Mouse (Mus musculus) adrenal gland (tissue): ENCODE measurements around the gene Hpcal1.

Experiments used
- intact Hi-C: fragments of 180-260 bp; cut with DNase I; formaldehyde crosslinking; loops from one replicate; pipeline ENCODE4 v1.15.1; 2025

Hpcal1 gene

DNA sequence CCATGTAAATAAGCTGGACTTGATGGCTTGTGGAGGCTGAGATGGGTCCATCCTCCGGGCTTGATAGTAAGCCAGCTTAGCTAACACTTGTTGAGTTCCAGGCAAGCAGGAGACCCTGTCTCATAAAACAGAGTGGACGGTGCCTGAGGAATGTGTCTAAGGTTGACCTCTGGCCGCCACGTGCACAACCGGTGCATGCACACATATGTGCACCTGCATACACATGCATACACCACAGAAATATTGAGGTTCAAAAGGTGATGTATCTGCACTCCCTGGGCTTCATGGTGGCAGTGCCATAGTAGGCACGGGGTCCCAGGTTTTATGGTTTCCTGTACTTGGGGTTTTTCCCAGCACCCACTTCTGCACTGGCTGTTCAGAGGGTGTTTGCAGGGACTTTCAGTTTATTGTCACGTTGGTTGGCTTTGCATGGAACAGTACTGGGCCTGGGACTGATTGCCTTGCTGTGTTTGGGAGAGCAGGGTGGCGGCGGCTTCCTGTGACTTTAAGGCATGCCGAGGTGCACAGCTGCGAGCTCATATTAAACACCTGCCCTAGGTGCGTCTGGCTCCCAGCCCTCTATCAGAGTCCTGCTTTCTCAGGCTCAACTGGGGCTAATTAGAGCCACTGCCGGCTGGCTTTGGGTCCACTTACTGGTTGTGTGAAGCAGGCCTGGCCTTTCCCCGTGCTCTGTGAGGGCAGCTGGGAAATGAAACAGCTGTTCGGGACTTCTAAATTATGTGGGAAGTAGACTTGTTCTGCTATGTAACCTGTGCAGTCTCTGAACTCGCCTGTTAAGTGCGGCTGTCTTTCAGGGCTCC is 19.5 kb downstream of the Hpcal1 start:
- intact Hi-C loops: no loop called here

DNA sequence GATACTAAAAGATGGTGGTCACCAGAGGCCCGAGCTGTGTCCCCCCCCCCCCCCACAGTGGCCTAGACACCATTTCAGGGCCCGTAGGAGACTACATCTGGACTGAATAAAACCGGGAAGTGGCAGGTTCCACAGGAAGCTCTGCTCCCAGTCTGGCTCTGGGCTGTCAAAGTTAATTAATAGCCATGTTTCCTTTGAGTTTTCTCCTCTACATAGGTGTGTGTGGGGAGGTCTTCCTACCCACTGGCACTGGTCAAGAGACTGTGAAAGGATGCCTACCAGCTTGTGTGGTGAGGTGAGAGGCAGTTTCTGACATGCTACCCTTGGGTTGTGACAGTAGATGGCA is 20.1 kb downstream of the Hpcal1 start:
- intact Hi-C loops: no loop called here

DNA sequence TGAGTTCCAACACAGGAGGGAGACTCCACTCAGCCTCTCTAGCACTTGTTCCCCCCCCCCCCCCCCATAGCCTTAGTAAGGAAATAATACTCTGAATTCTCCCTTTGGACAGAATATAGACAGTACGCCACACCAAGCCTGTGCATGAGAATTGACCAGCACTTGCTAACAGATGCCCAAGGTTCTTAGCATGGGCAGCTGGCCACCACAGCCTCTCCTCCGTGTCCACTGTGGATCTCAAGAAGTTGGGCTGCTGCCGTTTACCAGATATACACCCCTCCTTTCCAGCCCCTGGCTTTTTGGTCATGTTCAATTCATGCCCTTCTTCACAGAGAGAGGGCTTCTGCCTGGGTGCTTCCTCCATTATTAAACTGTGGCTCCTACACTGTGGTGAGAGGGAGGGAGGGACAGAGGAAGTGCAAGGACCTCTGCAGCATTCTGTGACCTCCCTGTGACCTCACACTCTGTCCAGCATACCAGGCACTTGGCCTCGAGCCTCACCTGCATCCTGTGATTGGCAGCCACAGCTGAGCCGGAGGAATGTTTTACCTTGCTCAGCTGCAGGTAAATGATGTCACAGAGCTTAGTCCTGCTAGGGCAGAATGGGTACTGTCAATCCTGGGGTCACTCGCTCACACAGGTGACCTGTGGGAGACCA is 21.2 kb downstream of the Hpcal1 start:
- intact Hi-C loops: no loop called here

DNA sequence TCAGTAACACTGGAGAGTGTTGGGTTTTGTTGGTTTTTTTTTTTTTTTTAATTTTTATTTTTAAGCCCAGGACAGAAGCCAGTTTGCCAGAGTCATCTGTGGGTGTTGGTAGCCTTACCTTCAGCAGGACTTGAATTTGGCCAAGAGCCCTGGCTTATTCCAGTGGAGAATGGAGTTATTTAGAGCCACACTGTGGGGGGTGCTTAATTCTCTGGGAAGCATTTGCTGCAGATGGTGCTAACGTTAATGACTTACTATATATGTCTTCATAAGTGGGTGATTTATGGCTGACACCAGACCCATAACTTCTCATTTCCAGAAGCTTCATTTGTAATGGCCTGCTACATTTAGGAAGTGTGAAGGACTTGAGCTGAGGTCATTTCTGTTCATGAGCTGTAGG is 21.9 kb downstream of the Hpcal1 start:
- intact Hi-C loops: no loop called here

DNA sequence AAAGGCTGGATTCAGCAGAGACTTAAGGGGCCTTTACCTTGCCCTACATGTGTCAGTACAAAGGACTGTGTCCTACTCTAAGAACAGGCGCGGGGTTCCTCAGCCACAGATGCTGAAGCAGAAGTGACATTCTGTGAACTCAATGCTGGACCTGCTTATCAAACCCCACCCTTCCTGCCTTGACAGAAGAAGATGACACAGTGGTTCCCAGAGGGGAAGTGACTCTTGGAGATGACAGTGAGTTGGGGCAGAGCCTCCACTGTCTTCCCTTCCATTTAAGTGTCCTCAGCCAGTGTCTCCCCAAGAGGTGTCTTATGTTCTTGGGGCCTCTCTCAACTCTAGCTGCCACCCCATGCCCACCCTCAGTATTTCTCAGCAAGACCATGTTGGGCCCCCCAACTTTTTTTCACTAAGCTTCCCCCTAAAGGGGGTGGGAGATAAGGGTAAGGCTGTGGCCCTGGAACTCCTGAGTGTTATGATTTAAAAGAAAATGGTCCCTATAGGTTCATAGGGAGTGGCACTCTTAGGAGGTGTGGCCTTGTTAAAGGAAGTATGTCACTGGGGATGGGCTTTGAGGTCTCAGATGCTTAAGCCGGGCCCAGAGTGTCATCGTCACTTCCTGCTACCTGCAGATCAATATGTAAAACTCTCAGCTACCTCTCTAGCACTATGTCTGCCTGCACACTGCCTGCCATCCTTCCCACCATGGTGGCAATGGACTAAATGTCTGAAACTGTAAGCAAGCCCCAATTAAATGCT is 25.2 kb downstream of the Hpcal1 start:
- intact Hi-C loops: no loop called here

DNA sequence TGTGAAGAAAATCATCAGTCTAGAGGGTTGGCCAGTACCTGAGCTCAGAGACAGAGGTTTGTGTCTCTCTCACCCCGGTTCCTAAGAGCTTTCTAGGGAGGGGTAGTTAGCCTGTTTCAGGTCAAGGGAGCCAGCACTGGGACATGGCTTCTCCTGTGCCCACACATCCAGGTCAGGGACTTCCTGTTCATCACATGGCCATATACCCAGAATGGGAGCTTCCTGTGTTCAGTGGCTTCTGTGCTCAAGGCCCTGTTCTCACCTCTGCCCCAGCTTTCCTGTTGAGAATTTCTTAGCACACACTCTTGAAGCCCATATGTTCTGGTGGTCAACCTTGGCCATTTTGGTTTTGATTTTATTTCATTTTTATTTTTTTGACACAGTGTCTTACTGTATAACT is 26.6 kb downstream of the Hpcal1 start:
- intact Hi-C loops: no loop called here

DNA sequence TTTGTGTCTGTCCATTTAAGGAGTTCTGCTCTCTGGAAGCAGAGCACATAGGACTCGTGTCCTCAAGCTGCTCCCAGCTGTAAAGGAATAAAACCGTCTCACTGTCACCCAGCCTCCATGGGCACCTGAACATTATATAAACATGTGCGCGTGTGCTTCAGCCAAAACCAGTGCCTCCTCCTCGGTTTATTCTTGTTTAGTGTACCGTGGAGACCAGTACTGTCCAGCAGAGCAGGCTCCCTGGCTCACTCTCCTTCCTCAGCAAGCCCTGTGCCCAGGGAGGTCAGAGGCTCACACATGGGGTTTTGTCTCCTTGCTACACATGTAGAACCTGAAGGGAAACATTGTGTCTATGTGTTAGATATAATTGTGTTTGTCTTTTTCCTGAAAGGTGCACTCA is 27.5 kb downstream of the Hpcal1 start:
- intact Hi-C loops: no loop called here

DNA sequence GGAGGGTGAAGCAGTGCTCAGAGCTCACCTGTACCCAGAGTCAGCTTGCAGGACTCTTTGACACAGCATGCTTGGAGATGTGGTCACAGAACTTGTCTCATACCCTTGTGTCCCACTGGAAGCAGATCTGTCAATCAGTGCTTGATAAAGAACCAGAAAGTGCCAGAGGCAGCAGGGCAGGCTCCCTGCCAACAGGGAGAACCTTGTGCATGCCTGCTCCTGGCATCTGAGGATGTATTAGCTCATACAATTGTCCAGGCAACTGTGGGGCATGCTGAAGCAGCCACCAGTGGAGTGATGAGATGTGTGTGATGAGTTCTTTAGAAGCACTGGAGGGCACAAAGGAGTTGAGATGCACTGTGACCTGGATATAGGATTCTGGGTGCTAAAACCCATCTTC is 30.4 kb downstream of the Hpcal1 start:
- intact Hi-C loops: no loop called here

DNA sequence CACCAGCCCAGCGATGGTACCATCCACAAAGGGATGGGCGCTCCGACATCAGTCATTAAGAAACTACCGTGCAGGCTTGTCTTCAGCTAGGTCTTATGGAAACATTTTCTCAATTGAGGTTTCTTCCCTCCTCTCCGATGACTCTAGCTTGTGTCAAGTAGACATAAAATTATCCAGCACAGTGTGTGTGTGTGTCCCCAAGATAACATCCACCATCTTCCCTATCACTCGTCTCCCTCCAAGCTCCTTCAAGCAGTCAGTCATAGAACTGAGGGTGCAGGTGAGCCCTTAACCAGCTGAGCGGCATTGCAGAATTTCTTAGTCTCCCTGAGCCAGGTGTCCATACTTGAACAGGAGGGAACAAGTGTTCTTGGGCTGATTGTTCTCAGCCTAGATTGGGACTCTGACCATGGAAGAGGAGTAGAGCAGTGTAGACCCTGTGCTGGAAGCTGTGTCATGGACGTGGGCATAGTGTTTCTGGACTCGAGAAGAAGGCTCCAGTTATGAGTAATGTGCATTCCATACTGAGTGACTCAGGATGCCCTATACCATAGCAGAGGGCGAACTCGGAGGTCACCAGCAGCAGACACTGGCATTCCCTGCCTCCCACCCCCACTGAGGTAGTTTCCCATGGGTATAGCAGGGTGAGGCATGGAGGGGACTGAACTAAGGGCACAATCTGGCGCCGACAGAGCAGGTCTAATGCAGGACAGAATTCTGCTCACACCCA is 32.0 kb downstream of the Hpcal1 start:
- intact Hi-C loops: no loop called here

DNA sequence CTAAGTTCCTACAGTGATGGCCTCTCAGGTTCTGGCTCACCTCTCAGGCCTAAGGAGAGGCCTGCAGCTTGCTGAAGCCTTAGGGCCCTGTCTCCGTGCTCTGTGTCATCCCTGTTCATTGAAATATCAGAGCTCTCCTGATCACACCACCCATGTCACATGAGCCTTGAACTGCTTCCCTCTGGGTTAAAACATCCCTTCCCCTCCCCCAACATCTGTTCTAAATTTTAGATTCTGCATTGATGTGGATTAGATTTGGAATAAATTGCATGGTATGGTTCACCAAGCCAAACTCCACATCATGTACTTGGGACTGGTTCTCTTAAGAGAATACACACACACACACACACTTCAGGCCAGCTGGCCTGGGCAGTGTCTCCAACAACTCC is 32.5 kb downstream of the Hpcal1 start:
- intact Hi-C loops: no loop called here

DNA sequence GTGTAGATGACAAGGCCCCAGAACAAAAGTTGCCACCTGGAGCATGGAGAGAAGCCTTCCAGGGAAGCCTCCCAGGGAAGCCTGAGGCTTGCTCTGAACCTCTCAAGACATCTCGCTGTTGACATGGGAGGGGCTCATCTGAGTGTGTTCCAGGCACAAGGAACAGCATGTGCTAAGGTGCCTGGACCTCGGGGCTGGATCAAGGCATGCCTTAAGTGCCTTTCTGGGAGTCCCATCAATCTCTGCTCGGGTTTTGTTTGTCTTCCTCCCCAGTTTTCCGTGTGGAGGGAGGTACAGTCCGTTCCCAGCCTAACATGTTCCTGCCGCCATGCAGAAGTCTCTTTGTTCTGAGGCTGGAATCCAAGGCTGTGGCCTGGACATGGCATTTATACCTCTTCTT is 33.3 kb downstream of the Hpcal1 start:
- intact Hi-C loops: no loop called here

DNA sequence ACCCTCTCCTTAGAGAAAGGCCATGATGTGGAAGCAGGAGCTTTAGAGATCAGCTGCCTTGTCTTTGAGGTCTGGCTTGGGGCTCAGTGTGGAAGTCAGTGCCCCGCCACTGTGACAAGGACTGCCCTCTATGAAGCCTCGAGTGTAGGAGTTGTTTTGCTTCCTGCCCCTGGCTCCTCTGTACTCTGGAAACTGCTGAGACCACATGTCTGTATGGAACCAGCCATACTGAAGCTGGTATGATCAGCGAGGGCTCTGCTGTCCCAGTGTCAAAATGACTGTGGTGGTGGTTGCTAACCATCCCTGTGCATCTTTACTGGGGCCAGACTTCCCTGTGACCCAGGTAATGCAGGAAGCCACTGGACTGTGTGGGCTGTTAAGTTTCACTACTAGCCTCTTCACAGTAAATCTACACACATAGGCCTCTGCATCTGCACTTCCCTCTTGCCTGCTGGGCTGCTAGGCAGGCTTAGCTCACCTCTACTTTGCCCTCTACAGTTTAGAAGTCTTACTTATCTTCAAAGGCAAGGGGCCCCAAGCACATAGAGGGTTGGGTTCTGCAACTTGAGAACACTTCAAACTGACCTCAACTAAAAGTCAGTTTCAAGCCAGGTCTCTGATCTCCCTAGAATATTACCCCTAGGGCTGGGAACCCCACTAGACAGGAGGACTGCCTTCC is 33.9 kb downstream of the Hpcal1 start:
- intact Hi-C loops: no loop called here

DNA sequence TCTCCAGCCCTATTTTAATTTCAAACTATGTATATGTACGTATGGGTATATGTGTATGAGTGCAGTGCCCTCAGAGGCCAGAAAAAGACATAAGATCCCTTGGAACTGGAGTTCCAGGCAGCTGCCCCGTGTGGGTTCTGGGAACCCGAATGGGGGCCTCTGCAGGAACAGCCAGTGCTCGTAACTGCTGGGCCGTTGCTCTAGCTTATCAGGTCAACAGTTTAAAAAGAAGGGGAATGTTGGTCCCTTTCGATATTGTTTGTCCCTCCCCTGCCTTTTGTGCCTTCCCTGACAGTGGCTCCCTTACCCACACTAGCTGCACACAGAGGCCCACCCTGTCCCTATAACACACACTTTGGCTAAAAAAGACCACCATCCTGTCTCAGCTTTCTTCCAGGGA is 34.9 kb downstream of the Hpcal1 start:
- intact Hi-C loops: no loop called here

DNA sequence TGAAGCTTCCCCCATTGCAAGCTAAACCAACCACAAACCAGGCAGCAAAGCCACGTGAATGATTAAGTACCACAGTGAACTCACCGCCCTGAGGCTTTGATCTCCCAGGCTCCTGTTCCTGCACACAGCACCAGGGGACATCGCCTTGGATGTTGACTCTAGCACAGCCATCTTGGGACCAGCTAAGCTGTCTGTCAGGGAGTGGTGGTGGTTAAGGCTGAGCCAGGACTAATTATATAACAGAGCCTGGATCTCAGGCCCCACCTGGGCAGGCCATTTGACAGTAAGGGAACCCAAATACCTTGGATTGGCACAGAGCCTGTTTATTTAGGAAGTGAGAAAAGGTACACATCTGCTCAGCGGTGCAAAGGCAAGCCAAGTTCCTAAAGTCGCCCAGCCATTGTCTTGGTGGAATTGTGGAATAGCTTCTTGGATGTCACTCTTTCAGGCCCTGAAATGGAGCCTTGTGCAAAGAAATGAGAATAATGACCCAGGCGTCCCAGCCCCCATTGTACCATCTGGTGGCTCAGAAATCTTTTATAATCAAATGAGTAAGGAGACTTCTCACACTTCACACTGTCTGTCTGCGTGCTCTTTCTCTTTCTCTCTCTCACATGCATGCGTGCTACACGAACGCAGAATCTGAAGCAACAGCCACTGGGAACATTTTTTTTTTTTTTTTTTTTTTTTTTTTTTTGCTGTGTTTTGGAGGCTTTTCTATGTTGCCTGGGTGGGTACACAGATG is 36.1 kb downstream of the Hpcal1 start:
- intact Hi-C loops: no loop called here

DNA sequence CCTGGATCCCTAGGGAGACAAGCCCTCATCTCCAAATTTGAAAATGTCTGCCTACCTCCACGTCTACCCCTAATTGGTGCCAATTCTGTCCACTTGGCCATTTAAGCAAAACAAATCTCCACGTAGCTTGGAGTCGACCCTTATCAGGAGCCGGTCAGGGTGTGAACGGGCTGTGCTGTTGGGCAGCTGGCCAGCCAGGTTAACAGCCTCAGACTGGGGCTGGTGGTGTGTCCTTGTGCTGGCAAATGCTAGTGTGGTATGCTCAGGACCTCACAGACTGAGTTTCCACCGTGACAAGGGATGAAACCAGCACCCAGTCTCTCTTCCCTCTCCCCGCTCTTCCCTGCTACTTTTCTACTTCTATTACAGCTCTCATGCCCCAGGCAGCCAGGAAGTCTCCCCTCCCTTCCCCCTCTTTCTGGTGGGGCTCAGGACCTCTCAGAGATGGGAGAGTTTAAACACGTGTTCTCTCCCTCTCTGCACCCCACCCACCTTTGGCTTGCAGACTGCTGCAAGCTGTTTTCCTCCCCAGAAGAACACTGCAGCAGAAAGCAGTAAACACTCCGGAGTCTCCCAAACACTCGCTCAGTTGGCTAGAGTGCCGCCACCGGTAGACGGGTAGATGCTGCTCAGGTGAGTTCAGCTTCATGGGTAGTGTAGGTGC is 37.2 kb downstream of the Hpcal1 start:
- intact Hi-C loops: no loop called here

DNA sequence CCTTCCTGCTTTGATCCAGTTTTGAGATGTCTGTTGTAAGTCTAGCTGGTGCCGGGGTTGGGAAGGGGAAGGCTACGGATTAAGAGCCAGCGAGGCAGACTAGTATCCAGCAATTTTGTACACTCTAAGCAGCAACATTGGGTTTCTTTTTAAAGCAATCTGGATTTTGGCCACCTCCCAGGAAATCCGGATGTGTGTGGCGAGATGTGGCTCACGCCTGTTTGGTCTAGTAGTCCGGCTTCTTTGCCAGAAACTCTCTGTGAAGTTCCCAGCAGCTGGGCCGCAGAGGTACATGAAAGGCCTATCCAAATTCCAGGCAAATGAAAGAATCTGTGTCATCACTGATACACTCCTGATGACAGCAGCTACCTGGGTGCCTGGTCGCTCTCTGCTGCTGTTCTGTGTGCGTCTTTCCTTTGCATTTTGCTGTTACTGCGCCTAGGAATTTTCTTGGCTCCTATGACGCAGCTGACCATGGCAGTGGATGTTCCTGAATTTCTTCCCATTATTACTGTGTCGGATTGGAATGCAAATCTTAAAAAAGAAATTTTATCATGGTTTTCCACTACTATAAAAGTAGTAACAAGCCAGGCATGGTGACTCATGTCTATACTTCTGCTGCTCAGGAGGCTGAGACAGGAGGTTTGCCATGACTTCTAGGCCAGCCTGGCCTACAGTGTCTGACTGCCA is 38.7 kb downstream of the Hpcal1 start:
- intact Hi-C loops: no loop called here

DNA sequence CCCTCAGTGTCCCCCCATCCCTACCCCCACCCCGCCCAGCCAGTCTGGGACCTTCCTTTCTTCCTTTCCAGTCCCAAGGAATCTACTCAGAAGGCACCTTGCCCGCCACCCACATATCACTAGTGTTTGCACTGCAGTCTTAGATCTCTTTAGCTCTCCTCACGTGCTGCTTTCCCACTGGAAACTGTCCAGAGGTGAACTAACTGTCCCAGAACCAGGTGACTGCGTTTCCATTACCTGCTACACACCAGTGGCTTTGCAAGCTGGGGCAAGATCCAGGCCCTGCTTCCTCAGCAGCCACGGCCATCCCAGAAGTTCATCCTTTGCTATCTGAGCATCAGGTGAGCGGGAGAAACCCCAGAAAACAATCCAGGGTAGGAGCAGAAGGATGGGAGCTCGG is 41.4 kb downstream of the Hpcal1 start:
- intact Hi-C loops: no loop called here

DNA sequence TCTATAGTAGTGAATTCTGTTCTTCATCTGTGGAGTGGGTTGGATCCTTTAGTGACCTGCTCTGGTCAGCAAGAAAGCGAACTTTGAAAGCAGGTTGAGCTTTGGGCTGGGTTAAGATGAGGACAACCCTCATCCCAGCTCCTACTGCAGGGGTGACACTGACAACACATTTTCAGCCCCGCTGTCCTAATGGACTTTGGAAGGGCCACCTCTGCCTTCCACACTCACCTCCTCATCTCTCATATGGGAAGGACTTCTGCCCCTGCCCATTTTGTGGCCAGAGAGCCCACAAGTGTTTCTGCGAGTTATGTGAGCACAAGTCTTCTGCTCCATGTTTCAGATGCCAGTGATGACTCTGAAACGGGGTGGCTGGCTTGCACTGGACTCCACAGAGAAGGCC is 41.9 kb downstream of the Hpcal1 start:
- intact Hi-C loops: no loop called here

DNA sequence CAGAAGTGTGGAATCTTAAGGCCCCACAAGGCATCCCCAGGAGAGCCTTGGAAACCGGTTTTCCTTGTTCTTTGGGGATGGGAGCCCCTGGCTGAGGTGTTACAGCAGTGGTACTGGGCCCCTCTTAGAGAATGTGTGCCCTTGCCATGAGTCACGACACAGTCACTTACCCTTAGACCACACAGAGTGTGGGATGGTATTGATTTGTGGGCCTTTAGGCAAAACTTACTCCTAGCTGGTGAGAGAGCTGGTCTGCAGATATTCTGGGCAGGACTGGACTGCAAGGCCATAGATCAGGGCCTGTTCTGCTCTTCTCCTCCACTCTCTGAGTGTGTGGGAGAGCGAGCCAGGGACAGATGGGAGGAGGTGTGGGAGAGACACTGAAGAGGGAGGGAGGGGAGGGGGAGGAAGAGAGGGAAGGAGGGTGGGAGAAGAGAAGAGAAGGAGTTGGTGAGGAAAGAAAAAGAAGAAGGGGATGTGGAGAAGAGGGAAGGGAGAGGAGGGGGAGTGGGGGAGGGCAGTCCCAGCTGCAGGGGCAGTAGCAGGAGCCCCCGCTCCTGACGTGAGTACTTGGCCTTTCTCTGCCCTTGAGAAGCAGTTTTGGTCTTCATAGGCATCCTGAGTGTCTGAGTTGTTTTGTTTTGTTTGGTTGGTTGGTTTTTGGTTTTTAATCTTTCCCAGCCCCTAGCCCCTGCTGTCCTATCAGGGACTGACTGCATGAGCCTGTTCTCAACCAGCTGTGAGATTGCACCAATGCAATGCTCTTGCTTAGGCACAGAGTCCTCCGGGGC is 42.7 kb downstream of the Hpcal1 start:
- intact Hi-C loops: no loop called here
